Mouse (Mus musculus): Measurements from ENCODE around the gene Sugp2. TPM values are rescaled to one million over a fixed set of nuclear protein-coding genes. Genes with fewer than 3 reads are reported as not detected.

Gene Sugp2
- polyA plus RNA-seq (2012; rRNA removed): 12.9 and 16.4 TPM in 2 replicates

DNA sequence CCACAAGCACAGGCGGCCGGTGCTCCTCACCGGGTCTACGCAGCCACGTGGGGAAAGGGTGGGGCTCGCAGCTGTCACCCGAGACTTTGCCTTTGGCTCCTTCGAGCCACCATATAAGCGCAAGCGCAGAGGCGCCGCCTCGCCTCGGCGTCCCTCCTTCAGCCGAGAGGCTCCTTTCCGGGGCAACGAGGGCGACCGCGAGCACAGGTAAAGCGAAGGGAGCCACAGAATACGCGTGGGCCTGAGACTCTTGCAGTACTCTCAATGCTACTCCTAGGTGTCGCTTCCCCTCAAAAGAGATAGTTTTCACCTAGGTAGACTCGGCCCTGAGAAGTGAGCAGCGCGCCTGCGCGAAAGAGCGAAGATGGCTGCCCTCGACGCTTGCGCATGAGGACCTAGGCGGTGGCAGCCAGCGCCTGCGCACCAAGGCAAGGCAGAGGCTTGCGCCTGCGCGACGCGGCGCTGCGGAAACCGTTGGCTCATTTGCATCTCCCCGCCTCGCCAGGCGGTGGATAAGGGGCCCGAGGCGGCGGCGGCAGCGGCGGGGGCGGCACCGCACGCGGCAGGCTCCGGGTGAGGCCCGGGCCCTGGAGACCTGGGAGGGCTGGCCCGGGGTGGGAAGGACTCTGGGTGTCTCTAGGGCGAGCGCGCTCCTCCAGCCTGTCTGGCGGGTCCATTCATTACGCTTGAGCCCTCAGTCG is at the start of gene Sugp2, which contains the start of gene Armc6:
Gene Sugp2, plus strand, starts transcription at position 147 of the 701 bp plus-strand sequence.
Gene Armc6, minus strand, starts transcription at position 387 of the 701 bp plus-strand sequence.

DNA sequence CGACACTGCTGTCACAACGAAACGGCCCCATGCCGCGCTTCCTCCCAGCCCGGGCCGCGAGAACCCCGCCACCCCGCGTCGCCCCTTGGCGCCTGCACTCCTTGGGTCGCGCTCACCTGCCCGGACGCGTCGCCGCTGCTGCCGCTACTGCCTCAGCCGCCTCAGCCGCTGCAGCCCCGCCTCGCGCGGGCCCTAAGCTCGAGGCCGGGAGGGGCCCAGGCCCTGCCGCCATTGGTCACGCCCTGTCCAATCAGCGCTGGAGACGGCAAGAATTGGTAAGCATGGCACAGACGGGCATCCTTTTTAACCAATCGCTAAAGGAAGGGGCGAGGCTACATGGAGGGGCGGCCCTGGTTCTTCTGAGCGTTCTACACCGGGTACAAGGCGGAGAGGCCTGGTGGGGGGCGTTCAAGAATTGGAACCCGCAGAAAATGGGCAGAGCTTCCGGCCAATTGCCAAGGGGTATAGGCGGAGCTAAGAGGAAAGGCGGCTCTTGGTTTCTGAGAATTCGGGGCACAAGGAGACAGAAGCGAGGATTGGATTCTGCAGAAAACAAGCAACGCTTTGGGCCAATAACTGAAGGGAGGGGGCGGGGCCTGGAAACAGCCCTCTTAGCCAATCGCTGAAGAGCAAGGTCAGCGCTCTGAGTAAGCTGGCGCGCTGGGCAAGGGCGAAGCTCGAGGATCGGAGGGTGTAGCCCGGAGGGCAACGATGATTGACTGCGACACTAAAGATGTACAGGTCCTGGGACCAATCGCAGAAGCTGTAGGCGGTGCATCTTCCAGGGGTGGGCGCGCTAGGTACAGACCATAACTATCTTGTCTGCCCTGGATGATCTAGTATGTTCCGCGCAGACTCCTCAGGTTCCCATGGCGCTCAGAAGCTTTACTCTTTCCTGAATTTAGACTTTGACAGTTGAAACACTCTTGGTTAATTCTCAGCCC is 21.6 kb upstream of the Sugp2 start, which contains the start of gene Slc25a42:
Gene Slc25a42, minus strand, starts transcription at position 194 of the 944 bp plus-strand sequence.

DNA sequence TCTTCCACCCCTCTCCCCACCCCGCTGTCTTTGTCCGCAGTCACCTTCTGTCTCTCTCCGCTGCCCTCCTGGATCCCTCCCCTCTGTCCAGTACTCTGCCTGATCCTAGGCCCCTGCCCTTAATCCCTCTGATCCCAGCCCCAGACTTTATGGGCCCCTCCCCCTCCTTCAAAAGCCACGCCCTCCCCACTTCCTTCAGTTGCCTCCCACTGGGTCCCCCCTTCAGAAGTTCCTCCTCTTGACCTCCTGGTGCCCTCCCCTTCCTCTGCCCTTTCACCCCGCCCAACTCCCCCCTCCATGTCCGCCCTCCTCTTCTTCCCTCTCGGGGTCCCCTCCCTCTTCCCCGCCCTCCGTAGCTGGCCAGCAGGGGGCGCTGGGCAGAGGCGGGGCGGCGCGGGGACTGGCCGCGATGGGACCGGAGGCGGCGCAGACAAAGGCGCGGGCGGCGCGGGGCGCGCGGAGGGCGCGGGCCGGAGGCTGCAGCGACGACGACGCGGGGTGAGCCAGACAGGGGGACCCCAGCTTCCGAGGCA is 48.6 kb downstream of the Sugp2 start, which contains the start of gene Homer3:
Gene Homer3, plus strand, starts transcription at position 225 of the 533 bp plus-strand sequence.

DNA sequence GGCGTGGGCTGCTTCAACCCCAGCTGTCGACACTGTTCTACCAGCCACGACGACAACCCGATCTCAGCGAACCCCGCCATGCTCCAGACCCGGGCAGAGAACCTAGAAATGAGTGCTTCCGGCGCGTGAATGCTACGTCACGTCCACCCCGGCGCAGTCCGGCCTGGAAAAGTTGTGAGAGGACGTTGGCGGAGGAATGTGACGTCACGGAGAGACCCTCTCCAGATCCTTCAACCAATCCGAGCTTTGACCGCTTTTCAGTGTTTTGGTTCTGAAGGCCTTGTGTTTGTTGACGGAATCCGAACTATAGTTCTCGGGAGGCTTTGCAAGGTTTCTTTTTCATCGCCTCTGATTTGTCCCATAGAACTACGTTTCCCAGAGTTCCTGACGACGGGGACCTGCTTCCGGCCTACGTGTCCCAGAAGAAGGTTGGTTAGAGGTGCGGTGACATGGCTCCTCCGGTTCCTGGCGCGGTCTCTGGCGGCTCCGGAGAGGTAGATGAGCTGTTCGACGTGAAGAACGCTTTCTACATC is 68.4 kb downstream of the Sugp2 start, which contains the start of the genes Ddx49 and Cope:
Gene Ddx49, minus strand, starts transcription at position 132 of the 533 bp plus-strand sequence.
Gene Cope, plus strand, starts transcription at position 161 of the 533 bp plus-strand sequence.

DNA sequence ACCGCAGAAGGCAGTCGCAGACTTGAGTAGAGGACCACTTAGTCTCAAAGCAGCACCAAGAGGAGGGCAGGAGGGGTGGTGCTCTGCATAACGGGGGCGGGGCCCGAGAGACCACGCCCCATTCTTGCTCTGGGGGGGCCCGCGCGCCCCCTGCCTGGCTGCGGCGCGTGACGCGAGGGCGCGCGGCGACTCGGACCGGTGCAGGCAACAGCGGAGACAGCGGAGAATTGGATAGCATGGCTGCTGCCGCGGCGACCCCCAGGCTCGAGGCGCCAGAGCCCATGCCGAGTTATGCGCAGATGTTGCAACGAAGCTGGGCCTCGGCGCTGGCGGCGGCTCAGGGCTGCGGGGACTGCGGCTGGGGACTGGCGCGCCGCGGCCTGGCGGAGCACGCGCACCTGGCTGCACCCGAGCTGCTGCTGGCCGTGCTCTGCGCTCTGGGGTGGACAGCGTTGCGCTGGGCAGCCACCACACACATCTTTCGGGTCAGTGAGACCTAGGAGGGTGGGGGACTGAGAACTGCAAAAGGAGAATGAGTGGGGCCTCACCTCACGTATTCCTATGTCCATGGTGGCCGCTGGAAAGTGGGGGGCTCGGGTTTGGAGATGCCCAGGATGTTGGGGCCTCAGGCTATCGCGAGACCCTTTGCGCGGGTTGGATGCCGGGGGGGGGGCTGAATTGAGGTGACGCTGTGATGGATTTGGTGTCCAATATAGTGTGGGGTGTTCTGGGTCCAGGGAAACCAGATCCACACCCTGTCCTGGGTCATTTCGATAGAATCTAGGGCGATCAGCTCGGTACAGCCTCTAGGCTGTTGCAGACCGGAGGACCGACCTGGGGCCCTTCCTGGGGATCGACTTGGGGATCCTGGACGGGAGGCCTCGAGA is 81.8 kb downstream of the Sugp2 start, which contains the start of gene Cers1:
Gene Cers1, plus strand, starts transcription at position 152 of the 887 bp plus-strand sequence.

DNA sequence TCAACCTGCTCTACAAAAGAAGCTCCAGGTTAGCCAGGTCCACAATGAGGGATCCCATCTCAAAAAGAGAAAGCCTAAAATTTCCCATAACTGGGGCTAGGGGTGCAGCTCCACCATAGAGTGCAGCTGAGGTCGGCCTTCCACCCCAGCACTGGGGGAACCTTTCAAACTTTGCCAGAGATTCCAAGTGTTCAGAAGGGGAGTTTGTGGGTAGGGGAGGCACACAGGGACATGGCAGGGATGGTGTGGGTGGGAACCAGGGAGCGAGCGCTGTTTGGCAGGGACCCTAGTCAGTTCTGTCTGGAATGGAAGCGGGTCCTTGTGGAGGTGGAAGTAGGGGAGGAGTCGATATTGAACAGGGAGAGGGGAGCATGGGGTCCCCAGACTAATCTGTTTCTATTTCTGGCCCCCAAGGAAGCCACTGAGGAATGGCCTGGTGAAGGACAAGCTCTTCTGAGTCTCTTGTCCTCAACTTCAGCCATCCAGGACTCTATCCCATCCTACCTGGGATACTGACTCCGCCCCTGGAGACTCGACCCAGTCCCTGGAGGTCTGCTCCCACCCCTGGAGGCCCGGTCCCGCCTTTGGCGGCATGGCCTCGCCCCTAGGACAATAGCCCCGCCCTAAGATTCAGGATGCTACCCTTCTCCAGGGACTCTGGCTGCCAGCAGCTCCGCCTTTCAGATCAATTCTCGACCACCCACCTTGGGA is 95.3 kb downstream of the Sugp2 start, which contains the start of gene Gdf1:
Gene Gdf1, plus strand, starts transcription at position 694 of the 711 bp plus-strand sequence.

Other genes with a start within 250 kb of the Sugp2 start
- gene Gatad2a, start 237.8 kb upstream of the Sugp2 start, polyA plus RNA-seq (2012; rRNA removed): 12.3 and 13.6 TPM in 2 replicates
- 19.7 and 22.0 TPM in 2 replicates for gene Mau2, start 191.5 kb upstream of the Sugp2 start, polyA plus RNA-seq (2012; rRNA removed)
- 5.8 and 6.6 TPM in 2 replicates for gene Sugp1, start 191.4 kb upstream of the Sugp2 start, polyA plus RNA-seq (2012; rRNA removed)
- gene Tm6sf2, start 161.3 kb upstream of the Sugp2 start, polyA plus RNA-seq (2012; rRNA removed): 1.7 and 3.0 TPM in 2 replicates
- gene Hapln4, start 150.8 kb upstream of the Sugp2 start, polyA plus RNA-seq (2012; rRNA removed): 0.02 and 0.05 TPM in 2 replicates
- under 0.01 TPM in 1 of 2 replicates, not detected in the other for gene Ncan, start 113.4 kb upstream of the Sugp2 start, polyA plus RNA-seq (2012; rRNA removed)
- 7.7 and 8.4 TPM in 2 replicates for gene Nr2c2ap, start 102.9 kb upstream of the Sugp2 start, polyA plus RNA-seq (2012; rRNA removed)
- gene Rfxank, start 95.1 kb upstream of the Sugp2 start, polyA plus RNA-seq (2012; rRNA removed): 5.7 and 7.2 TPM in 2 replicates
- 24.7 and 27.1 TPM in 2 replicates for gene Borcs8, start 94.7 kb upstream of the Sugp2 start, polyA plus RNA-seq (2012; rRNA removed)
- 0.02 and 0.06 TPM in 2 replicates for gene Mef2b, start 94.5 kb upstream of the Sugp2 start, polyA plus RNA-seq (2012; rRNA removed)
- gene Tmem161a, start 61.9 kb upstream of the Sugp2 start, polyA plus RNA-seq (2012; rRNA removed): 38.5 and 51.0 TPM in 2 replicates
- gene Slc25a42, start 21.9 kb upstream of the Sugp2 start, polyA plus RNA-seq (2012; rRNA removed): 45.6 and 57.7 TPM in 2 replicates
- 7.8 and 7.9 TPM in 2 replicates for gene Armc6, start 240 bp downstream of the Sugp2 start, polyA plus RNA-seq (2012; rRNA removed)
- gene Homer3, start 48.6 kb downstream of the Sugp2 start, polyA plus RNA-seq (2012; rRNA removed): 6.7 and 6.9 TPM in 2 replicates
- gene Ddx49, start 68.3 kb downstream of the Sugp2 start, polyA plus RNA-seq (2012; rRNA removed): 16.9 and 18.1 TPM in 2 replicates
- gene Cope, start 68.3 kb downstream of the Sugp2 start, polyA plus RNA-seq (2012; rRNA removed): 193 and 196 TPM in 2 replicates
- 0.07 and 0.09 TPM in 2 replicates for gene Cers1, start 81.5 kb downstream of the Sugp2 start, polyA plus RNA-seq (2012; rRNA removed)
- gene Gdf1, start 95.6 kb downstream of the Sugp2 start, polyA plus RNA-seq (2012; rRNA removed): 0.05 TPM in 1 of 2 replicates, not detected in the other
- 9.1 and 10.4 TPM in 2 replicates for gene Upf1, start 119.1 kb downstream of the Sugp2 start, polyA plus RNA-seq (2012; rRNA removed)
- gene Comp, start 139.3 kb downstream of the Sugp2 start, polyA plus RNA-seq (2012; rRNA removed): 2.0 and 2.9 TPM in 2 replicates
- 2.5 and 3.1 TPM in 2 replicates for gene Crtc1, start 205.4 kb downstream of the Sugp2 start, polyA plus RNA-seq (2012; rRNA removed)
- 7.9 and 9.8 TPM in 2 replicates for gene Klhl26, start 242.7 kb downstream of the Sugp2 start, polyA plus RNA-seq (2012; rRNA removed)

Data from liver, embryonic 18 days (tissue).